Mouse (Mus musculus): Measurements from ENCODE around the gene Yod1.

Yod1 gene

DNA sequence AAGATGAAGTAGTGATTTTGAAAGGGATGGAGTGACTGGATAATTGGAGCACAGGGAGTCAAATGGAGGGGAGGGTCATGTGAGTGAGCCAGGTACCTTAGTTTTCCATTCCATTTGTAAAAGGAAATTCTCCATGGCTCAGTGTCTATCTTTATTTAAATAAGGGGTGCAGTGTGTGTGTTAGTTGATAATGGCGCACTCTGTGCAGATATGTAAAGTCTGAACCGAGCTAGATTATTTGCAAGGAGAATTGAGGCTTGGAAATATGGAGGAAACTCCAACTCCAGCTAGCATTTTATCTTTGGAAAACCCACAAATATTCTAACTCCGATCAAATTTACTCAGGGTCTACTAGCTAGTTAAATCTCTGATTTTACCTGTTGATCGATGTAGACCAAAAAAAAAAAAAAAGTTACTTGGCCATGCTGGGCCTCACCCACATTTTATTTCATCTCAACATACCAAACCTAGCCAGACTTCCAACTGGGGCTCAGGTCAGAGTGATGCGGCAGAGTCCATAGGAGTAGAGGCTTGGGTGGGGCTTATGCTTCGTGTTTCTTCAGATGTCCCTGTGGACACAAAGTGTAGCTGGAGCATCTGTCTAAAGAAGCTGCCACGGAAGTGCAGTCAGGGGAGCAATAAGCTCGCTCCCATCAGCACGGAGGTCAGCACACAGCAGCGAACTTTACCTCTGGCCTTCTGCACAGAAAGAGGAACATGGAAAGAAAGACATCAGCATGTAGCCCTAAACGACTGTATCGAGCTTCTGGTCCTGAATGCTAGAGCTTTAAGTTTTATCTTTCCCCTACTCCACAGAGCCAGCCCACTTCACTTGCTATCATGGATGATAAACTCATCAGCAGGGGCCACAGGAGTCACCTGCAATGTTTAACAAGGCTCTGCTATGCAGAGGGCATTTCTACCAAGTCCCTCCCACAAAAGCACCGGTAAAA, 15.9 kb downstream of the Yod1 start:
- DNase-seq (ENCODE audit: low read depth) = no peak

DNA sequence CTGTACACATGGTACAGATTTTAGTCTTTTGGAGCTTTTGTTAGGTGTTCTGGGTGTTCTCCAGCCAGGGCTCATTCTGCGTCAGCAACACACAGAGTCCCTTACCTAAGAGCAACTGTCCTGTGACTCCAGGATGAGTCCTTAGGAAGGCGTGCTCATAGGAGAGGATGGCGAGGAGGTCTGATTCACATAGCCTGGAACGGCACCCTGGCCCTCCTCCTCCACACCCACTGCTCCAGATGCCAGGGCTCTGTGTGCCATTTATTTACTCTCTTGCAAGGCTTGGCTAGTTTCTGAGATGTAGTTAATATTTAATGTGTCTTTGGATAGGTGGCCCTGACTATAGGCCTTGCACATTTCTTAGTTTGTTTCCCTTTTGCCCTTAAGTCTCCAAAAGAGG, 16.5 kb downstream of the Yod1 start:
- no peak for DNase-seq (ENCODE audit: low read depth)

GRCm38 (mm10) chr1:130734452-130734851, 17.3 kb downstream of the Yod1 start:
- no peak for DNase-seq (ENCODE audit: low read depth)

GRCm38 (mm10) chr1:130734852-130735251, 17.7 kb downstream of the Yod1 start:
- no peak for DNase-seq (ENCODE audit: low read depth)

DNA sequence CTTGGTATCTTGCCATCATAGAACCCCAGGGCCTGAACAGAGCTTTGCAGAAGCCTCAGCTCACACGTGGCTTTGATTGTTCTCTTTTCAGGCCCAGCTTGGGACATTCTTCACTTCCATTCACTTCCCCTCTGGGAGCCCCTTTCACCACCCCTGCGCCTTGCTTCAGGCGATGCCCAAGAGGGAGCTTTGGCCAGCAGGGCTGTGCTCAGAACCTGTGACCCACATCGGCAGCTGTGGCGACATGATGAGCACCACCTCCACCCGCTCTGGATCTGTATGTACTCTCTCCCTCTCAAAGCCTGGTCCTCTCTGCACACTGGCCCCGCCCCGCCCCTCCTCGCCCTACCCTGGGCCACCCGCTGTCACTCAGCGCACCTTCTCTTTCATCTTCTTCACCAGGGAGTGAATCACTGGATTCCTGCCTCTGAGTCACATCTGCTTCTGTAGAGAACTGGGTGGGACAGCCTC, 20.3 kb downstream of the Yod1 start:
- no peak for DNase-seq (ENCODE audit: low read depth)

- no peak for DNase-seq (ENCODE audit: low read depth)
Observed at GRCm38 (mm10) chr1:130737916-130738315, 20.8 kb downstream of the Yod1 start.

- no peak for DNase-seq (ENCODE audit: low read depth)
Observed at GRCm38 (mm10) chr1:130738551-130739106, 21.5 kb downstream of the Yod1 start.

DNA sequence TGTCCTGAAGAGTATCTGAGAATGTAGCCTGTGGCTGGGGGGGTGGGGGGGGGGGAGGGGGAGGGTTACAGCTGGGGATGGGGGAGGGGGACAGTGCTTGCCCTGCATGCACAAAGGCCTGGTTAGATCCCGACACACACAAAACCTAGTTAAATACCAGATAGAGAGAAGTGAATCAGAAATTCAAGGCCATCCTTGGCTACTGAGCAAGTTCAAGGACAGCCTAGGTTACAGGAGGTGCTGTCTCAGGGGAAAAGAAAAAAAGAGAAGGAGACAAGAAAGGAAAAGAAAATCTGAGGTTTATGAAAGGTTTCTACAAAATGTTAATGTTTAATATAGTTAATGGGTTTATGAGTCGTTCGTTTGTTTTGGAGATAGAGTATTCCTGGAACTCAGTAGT, 22.5 kb downstream of the Yod1 start:
- DNase-seq (ENCODE audit: low read depth) = no peak

- DNase-seq (ENCODE audit: low read depth) = no peak
Observed at GRCm38 (mm10) chr1:130740227-130740648, 23.1 kb downstream of the Yod1 start.

DNA sequence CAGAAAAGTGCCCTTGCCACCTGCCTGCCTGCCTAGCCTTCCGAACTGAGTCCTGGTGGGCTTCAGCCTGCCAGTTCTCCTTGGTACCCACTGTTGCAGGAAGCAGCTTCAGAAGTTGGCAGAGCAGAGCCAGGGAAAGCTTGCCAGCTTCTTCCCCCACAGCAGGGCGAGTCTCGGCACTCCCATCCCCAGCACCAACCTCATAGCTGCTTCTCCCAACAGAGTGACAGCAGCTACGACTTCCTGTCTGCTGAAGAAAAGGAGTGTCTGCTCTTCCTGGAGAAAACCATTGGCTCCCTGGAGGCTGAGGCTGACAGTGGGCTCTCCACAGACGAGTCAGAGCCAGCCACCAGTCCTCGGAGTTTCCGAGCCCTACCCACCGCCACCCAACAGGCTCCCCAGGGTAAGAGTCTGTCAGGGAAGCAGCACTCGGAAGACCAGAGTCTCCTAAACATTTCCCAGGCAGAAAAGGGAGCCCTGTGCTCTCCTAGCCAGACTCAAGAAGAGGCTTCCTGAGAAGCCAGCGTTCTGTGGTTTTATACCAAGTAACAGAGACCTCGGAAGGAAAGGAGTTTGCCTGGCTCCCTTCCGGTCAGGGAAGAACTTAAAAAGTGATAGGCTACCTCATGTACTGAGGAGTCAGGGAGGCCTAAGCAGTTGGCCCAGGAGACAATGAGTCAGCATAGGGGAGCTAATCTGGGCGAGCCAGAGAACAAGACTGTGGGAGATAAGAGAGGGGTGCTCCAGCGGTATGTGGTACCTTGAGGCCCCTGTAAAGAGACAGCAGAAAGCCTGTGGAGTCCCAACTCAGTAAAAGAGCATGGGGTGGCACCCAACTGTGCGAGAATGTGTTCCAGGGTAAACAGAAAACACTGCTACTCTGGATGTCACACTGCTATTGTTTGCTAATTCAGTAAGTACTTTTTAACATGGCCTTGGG, 23.9 kb downstream of the Yod1 start:
- DNase-seq (ENCODE audit: low read depth) = no peak

DNA sequence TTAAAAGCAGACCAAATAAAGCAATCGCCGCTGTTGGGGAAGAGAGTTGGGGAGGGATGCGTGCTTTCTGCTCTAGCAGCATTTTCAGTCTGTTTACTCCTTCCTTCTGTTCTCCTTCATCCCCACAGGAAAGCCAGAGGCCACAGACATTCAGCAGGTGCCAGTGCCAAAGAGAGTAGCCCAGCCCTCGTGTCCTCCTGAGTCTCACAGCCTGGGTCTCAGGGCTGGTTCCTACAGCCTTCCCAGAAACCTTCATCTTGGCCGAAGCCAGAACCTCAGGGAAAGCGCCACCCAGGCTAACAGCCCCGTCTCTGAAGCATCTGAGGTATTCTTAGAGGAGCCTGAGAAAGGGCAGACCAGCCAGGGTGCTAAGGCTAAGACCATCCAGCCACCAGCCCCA, 25.1 kb downstream of the Yod1 start:
- no peak for DNase-seq (ENCODE audit: low read depth)

GRCm38 (mm10) chr1:130743775-130744174, 26.6 kb downstream of the Yod1 start:
- DNase-seq (ENCODE audit: low read depth) = peak; percentile 55

DNA sequence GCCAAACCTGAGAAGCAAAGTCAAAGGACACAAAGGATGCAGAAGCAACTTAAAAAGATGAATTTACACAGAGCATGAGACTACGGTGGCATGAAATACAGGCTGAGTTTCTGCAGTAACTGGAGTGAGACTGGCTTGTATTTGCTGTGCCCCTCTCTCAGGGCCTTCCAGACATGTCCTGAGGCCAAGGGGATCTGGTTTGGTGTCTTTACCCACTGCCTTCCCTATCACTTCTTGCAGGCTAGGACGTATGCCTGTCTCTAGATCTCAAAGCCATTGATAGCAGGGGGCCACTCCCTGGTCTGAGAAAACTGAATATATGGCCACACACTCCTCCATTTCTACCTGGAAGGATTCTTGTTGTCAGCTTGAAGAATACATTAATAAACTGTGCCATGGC, 27.1 kb downstream of the Yod1 start:
- DNase-seq (ENCODE audit: low read depth) = no peak

DNA sequence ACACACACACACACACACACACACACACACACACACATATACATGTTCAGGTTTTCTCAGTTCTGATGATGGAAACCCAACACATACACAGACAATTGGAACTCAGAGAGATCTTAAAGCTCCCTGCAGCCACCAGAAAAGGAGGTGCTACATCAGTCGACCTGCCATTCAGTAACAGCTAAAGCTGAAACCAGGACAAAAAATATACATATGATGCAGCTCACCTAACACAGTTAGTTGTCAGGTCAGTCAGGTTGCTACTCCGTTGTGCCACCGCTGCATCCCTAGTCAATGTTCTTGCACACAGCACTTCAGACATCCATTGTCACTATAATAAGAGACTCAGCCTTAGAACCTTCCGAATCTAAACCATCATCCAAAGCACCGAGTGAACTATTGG, 27.8 kb downstream of the Yod1 start:
- DNase-seq (ENCODE audit: low read depth) = no peak

DNA sequence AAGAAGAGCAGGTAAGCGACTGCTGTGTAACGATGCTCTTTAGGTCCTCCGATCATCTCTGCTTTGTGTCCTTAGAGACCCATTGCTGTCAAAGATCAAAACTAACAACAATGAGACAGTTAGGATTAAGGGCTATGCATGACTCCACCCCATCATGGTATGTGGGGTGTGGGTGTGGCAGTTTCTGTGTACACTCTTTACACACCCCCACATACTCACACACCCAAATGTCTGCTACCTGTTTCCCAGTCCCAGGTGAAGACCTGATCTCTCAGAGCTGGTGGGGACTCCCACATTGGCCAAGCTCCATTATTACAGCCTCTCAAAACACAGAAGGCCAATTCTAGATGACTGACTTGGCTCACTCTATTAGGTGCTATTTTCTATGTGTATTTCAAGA, 28.5 kb downstream of the Yod1 start:
- DNase-seq (ENCODE audit: low read depth) = no peak

- DNase-seq (ENCODE audit: low read depth) = no peak
Observed at GRCm38 (mm10) chr1:130746819-130747218, 29.7 kb downstream of the Yod1 start.

GRCm38 (mm10) chr1:130759689-130760088, 42.6 kb downstream of the Yod1 start:
- DNase-seq (ENCODE audit: low read depth) = no peak

GRCm38 (mm10) chr1:130761597-130761996, 44.5 kb downstream of the Yod1 start:
- DNase-seq (ENCODE audit: low read depth) = no peak

- DNase-seq (ENCODE audit: low read depth) = no peak
Observed at GRCm38 (mm10) chr1:130762045-130762760, 45.1 kb downstream of the Yod1 start.

- no peak for DNase-seq (ENCODE audit: low read depth)
Observed at GRCm38 (mm10) chr1:130764027-130764461, 46.9 kb downstream of the Yod1 start.

DNA sequence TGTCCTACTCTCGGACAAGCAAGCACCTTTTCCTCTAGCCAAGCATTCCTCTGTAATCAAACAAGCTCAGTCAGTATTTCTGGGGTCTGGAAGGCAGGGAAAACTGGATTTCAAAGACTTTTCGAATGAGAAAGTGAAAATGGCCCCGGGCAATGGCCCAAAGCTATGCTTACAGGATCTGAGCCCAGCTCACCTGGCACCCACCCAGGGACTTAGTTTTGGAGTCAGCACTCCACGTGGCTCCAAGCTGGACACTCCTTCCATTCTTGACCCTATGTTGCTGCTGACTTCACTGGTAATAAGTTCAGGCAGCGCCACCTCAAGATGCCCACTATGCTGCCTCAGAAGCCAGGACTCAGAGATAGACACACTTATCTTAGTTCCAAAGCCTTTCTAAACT, 49.9 kb downstream of the Yod1 start:
- DNase-seq (ENCODE audit: low read depth) = no peak

- no peak for DNase-seq (ENCODE audit: low read depth)
Observed at GRCm38 (mm10) chr1:130769925-130770324, 52.8 kb downstream of the Yod1 start.
